Mouse (Mus musculus) heart, adult 2 months (tissue): ENCODE data around the gene Ifna13. TPM values are rescaled to one million over a fixed set of nuclear protein-coding genes. Genes with fewer than 3 reads are reported as not detected.

Experiments
- DNase-seq, 2 experiments: peaks; one replicate each; pipeline ENCODE4 v3.0.0; 2021
- H3K27ac ChIP-seq: fragments of 200-600 bp; 2 replicates; pipeline ENCODE4 v1.8.1; 2022
- H3K27me3 ChIP-seq: fragments of 200-500 bp; 2 replicates; pipeline ENCODE4 v1.6.1; 2012; ENCODE audit warnings: mild to moderate bottlenecking, low read length, inconsistent platforms, mixed read lengths; ENCODE audit not compliant: control insufficient read depth, insufficient read depth
- H3K36me3 ChIP-seq: fragments of 200-500 bp; 2 replicates; pipeline ENCODE4 v1.6.1; 2012; ENCODE audit warnings: low read length, inconsistent platforms; ENCODE audit not compliant: control insufficient read depth, insufficient read depth
- H3K4me1 ChIP-seq: fragments of 200-500 bp; 2 replicates; pipeline ENCODE4 v1.6.1; 2011; ENCODE audit warnings: low read length; ENCODE audit not compliant: control insufficient read depth, insufficient read depth
- H3K4me3 ChIP-seq: fragments of 200-600 bp; 2 replicates; pipeline ENCODE4 v1.8.1; 2022
- H3K79me2 ChIP-seq: fragments of 200-500 bp; replicated peaks from 2 replicates; pipeline ENCODE4 v1.6.1; 2012; ENCODE audit warnings: mild to moderate bottlenecking, inconsistent platforms, low read length, moderate library complexity, mixed read lengths; ENCODE audit not compliant: control insufficient read depth, insufficient read depth
- H3K9ac ChIP-seq: fragments of 200-500 bp; 2 replicates; pipeline ENCODE4 v1.6.1; 2012; ENCODE audit warnings: low read depth, mild to moderate bottlenecking, control low read depth, inconsistent platforms, low read length, mixed read lengths
- CTCF ChIP-seq: fragments of 200-600 bp; IDR thresholded peaks from 2 replicates; pipeline ENCODE4 v1.8.1; 2022; ENCODE audit warnings: antibody characterized with exemption, mild to moderate bottlenecking, moderate library complexity
- EP300 ChIP-seq: fragments of 200-500 bp; IDR thresholded peaks from 2 replicates; pipeline ENCODE4 v1.6.1; 2011; ENCODE audit warnings: low read depth, low read length, control low read depth; ENCODE audit not compliant: insufficient read depth
- POLR2A ChIP-seq: fragments of 200-500 bp; IDR thresholded peaks from 2 replicates; pipeline ENCODE4 v1.6.1; 2011; ENCODE audit warnings: mild to moderate bottlenecking, low read depth, low read length, control low read depth; ENCODE audit not compliant: insufficient read depth
- WGBS: fragments of 180-500 bp; shearing (Covaris S2); methylation state at CpG from one replicate; pipeline ENCODE4 v1.1.7; 2018; 5-methylcytosine and 5-hydroxymethylcytosine counted together
- intact Hi-C: fragments of 180-260 bp; cut with DNase I; formaldehyde crosslinking; loops from one replicate; pipeline ENCODE4 v1.15.1; 2025
- long read RNA-seq: library from polyadenylated mRNA; stranded (forward); transcript quantifications from one replicate; pipeline ENCODE4 v2.0.0, GENCODE M21; 2021
- polyA plus RNA-seq: library from polyadenylated mRNA; depleted of rRNA; stranded (reverse); fragments of >200 nt; gene quantifications from 2 replicates; pipeline ENCODE4 v1.2.3, GENCODE M21; 2012; rRNA removed
- total RNA-seq, 2 experiments: library from RNA; stranded (reverse); gene quantifications; 2 replicates each; pipeline ENCODE4 v1.2.3; 2021

Ifna13 gene
- total RNA-seq (not detected), polyA plus RNA-seq (not detected in 2 replicates)
- long read RNA-seq, result 0 reads

- no peaks in the 10 kb centered on the region for H3K79me2 ChIP-seq
- no peak within 1 kb of the TSS for H3K9ac ChIP-seq
- H3K4me3 ChIP-seq, result no peak within 1 kb of the TSS
- no peak for TF ChIP-seq POLR2A
- no peak for TF ChIP-seq CTCF
- no peak for TF ChIP-seq EP300
- intact Hi-C loops, result no loop called here
- no peak within 1 kb of the TSS for H3K27ac ChIP-seq
- 56% methylated on average over 2 of the region's 2 CpGs for WGBS
- no peak for DNase-seq
- no peaks in the 10 kb centered on the region for H3K4me1 ChIP-seq
- H3K27me3 ChIP-seq, result no peaks in the 10 kb centered on the region
- H3K36me3 ChIP-seq, result no peaks in the 10 kb centered on the region
Measured at GRCm38 (mm10) chr4:88644359-88644758, at the start of gene Ifna13. Gene Ifna13, minus strand, starts transcription at chr4:88644459.

DNA sequence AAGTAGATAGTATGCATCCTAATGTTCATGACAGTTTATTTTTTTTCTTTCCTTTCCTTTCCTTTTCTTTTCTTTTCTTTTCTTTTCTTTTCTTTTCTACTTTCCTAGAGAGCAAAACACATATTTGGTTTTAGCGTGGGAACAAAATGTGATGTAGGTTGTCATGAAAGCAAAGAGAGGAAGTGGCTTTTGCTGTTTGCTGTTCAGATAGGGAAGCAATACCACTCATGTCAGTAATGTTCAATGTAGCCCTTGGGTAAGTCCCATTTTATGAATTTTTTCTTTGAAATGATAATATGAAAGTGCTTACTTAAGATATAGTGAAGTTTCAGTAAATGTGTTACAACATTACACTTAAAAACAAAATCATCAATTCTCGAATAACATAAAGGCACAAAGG lies 49.1 kb upstream of the Ifna13 start:
- Histone ChIP-seq H3K36me3 (no peaks in the 10 kb centered on the region), H3K79me2 (no peaks in the 10 kb centered on the region), H3K27ac (no peak overlapping the region), H3K4me3 (no peak overlapping the region), H3K27me3 (no peaks in the 10 kb centered on the region), H3K4me1 (no peaks in the 10 kb centered on the region), H3K9ac (no peak overlapping the region)
- intact Hi-C loops, result no loop called here
- TF ChIP-seq POLR2A (no peak), CTCF (no peak), EP300 (no peak)
- DNase-seq, result no peak
- WGBS, result 63% methylated on average over 2 of the region's 2 CpGs

- Histone ChIP-seq H3K79me2 (no peaks in the 10 kb centered on the region), H3K9ac (no peak overlapping the region), H3K4me3 (no peak overlapping the region), H3K27ac (no peak overlapping the region), H3K36me3 (no peaks in the 10 kb centered on the region), H3K4me1 (no peaks in the 10 kb centered on the region), H3K27me3 (no peaks in the 10 kb centered on the region)
- intact Hi-C loops, result no loop called here
- no peak for TF ChIP-seq CTCF
- TF ChIP-seq EP300, result no peak
- no peak for TF ChIP-seq POLR2A
- DNase-seq, result no peak
- WGBS, result 41% methylated on average over 1 of the region's 1 CpGs
Measured at GRCm38 (mm10) chr4:88692537-88692936, 48.3 kb upstream of the Ifna13 start.

DNA sequence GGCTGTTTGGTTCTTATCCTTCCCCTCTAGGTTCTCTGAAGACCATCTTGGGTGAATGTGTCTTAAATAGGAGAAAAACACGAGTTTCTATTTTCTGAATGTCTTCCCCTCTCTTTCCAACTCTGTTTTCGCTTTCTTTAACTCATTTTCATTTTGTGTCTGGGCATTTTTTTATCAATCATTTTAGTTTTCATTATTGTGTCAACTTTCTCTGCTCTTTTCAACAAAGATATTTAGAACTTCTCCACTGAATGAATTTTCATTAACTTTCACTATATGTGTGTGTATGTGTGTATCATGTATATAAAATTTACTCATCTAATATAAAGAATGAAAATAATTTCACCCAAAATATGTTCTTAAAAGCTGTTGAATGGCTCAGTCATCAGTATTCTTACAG lies 47.0 kb upstream of the Ifna13 start, which contains the start of gene Ifnab:
Ifnab (minus strand) TSS at position 101 of the 400 bp plus-strand sequence.
- no peaks in the 10 kb centered on the region for H3K27me3 ChIP-seq
- intact Hi-C loops, result no loop called here
- no peak for DNase-seq
- H3K4me3 ChIP-seq, result no peak within 1 kb of the TSS
- 61% methylated on average over 2 of the region's 2 CpGs for WGBS
- no peak within 1 kb of the TSS for H3K27ac ChIP-seq
- no peaks in the 10 kb centered on the region for H3K4me1 ChIP-seq
- H3K36me3 ChIP-seq, result no peaks in the 10 kb centered on the region
- TF ChIP-seq POLR2A, result no peak
- no peak for TF ChIP-seq CTCF
- no peaks in the 10 kb centered on the region for H3K79me2 ChIP-seq
- no peak within 1 kb of the TSS for H3K9ac ChIP-seq

- Histone ChIP-seq H3K4me1 (no peaks in the 10 kb centered on the region), H3K27me3 (no peaks in the 10 kb centered on the region), H3K9ac (no peak within 1 kb of the TSS), H3K36me3 (no peaks in the 10 kb centered on the region), H3K79me2 (no peaks in the 10 kb centered on the region), H3K27ac (no peak within 1 kb of the TSS), H3K4me3 (no peak within 1 kb of the TSS)
- intact Hi-C loops, result loop anchor here (5.0 kb wide), 1 partner anchor 138 kb away; no protein-coding TSS in a partner anchor
- no peak for TF ChIP-seq CTCF
- TF ChIP-seq POLR2A, result no peak
- no peak for TF ChIP-seq EP300
- WGBS, result 92% methylated on average over 1 of the region's 1 CpGs
- no peak for DNase-seq
Measured at GRCm38 (mm10) chr4:88683812-88684211, 39.6 kb upstream of the Ifna13 start, which contains the start of gene Ifna2. Gene Ifna2, minus strand, starts transcription at chr4:88683912.

GRCm38 (mm10) chr4:88681353-88681752 lies 37.1 kb upstream of the Ifna13 start:
- H3K4me1 ChIP-seq, result no peaks in the 10 kb centered on the region
- H3K79me2 ChIP-seq, result no peaks in the 10 kb centered on the region
- H3K36me3 ChIP-seq, result no peaks in the 10 kb centered on the region
- TF ChIP-seq CTCF (no peak), POLR2A (no peak), EP300 (no peak)
- no peak overlapping the region for H3K9ac ChIP-seq
- no peak for DNase-seq
- intact Hi-C loops, result loop anchor here (5.0 kb wide), 1 partner anchor 141 kb away; no protein-coding TSS in a partner anchor
- no peak overlapping the region for H3K27ac ChIP-seq
- no peaks in the 10 kb centered on the region for H3K27me3 ChIP-seq
- H3K4me3 ChIP-seq, result no peak overlapping the region
- 29% methylated on average over 3 of the region's 3 CpGs for WGBS
